Mouse (Mus musculus) v-Abl transformed pro-B cells (cell line): ENCODE measurements around the gene Abtb1.

Source experiments
- in situ Hi-C, 2 experiments: fragments of 400-800 bp; cut with MboI; formaldehyde crosslinking; loops; one replicate each; pipeline ENCODE4 v1.15.1; 2025; ENCODE audit not compliant: unreplicated experiment in 2 of 2

Gene Abtb1

GRCm38 (mm10) chr6:88857830-88858229, 16.0 kb upstream of the Abtb1 start:
- in situ Hi-C loops, result loop anchor here (5.0 to 25.0 kb wide), 4 partner anchors 34 to 746 kb away; no protein-coding TSS in a partner anchor

- in situ Hi-C loops, result loop anchor here (5.0 to 25.0 kb wide), 4 partner anchors 35 to 745 kb away; no protein-coding TSS in a partner anchor
Measured at GRCm38 (mm10) chr6:88857249-88857648, 15.5 kb upstream of the Abtb1 start.

DNA sequence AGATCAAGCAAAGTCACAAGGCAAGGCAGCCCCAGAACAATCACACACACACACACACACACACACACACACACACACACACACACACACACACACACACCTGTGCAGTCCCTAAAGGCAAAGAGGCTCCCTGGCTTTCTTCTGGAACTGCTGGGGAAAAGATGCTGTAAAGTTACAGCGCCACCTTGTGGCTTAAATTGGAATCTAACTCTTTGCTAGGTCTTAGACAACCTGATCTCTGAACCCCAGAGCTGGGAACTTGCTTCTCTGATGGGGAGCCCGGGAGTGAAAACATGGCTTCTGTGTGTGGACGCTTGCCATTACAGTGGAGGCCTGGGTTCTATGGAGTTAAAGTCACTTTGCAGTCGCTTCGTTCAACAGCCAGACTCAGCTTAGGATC, 13.9 kb upstream of the Abtb1 start:
- in situ Hi-C loops, result loop anchor here (5.0 to 25.0 kb wide), 4 partner anchors 37 to 743 kb away; no protein-coding TSS in a partner anchor

DNA sequence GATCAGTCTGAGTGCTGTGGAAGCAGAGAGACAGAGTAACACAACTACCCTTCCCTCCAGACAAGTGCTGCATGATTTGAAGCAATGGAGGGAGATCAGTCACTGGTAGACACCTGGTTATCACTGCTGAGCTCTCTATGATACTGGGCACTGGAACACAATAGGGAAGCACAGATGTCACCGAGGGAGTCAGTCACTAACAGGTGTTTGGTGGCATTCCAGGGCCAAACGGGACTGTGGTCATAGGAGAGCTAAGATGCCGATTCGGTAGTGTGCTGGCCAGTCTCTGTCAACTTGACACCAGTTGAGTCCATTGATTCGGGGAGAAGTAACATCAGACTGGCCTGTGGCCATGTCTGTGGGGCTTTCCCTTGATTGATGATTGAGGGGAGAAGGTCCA, 12.7 kb upstream of the Abtb1 start:
- in situ Hi-C loops, result loop anchor here (10.0 to 25.0 kb wide), 2 partner anchors 670 to 742 kb away; no protein-coding TSS in a partner anchor

- in situ Hi-C loops, result loop anchor here (10.0 to 25.0 kb wide), 2 partner anchors 665 to 738 kb away; no protein-coding TSS in a partner anchor
Measured at GRCm38 (mm10) chr6:88850034-88850433, 8.2 kb upstream of the Abtb1 start.

DNA sequence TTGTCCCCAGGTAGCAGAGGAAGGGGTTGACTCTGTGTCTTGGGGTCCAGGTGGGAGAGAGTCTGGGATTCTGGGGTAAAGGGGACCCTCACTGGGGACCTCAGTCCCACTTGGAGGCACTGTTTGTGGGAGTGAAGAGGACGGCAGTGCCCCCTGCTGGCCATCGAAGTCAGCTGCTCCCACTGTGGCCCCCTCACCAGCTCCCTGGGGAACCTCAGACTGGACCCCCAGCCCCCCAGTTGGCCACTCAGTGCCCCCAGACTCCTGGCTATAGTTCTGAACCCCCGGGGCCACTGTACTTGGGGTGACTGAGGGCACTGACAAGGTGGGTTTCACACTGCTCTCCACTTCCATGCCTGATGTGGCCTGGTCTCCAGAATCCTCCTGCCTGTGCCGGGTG, 7.5 kb upstream of the Abtb1 start:
- in situ Hi-C loops, result no loop called here

DNA sequence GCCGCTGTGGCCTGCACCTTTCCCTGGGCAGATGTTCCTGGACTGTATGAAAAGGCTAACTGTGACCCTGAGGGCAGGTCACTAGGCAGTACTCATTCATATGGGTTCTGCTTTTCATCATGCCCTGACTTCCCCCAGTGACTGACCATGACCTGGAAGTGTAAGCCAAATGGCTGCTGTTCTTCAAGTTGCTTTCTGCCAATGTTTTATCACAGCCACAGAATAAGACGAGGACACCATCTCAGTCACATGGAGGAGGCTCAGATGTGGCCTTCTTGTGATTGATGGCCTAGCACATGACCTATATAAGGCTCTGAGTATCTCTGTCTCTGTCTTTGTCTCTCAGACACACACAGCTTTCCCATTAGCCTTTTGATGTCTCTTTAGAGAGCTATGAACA, 5.8 kb upstream of the Abtb1 start:
- in situ Hi-C loops, result no loop called here

GRCm38 (mm10) chr6:88844901-88845565, 3.2 kb upstream of the Abtb1 start:
- in situ Hi-C loops, result no loop called here

DNA sequence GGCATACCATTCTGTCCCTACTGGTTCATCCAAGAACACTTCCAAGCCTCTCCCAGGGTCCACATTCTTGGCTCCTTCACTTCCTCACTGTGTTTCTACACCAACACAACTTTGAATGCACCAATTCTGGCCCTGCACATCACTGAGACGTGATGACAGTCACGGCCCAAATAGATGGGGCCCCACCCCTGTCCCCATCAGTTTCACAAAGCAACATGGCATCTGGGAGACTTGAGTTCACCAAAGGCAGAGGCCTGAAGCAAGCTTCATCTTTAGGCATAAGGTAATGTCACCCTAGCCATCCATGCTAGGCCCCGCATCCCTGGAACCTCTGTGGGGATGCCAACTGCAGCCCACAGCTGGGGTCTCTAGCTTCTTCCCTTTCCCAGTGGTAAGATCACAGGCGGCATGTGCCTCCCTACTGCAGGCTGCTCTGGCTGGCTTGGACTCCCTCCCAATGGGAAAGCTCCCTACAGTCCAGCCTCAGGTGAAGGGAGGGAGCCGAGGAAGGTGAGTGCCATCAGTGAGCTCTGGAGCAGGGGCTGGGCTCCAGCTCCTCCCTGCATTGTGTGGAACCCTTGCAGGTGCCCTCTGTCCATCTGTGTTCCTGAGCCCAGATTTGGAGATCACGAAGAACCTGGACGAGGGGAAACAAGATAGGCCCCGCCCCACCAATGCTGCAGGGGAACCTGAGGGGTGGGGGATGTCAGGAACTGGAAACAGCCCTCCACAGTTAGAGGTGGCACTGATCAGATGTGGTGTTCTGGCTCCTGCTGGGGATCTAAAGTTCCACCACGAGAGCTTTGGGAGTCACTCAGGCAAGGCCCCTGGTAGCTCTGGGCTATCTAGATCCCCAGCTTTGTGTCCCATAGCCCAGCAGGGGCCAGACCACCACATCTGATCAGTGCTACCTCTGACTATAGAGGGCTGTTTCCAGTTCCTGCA, 2.3 kb upstream of the Abtb1 start:
- in situ Hi-C loops, result no loop called here

DNA sequence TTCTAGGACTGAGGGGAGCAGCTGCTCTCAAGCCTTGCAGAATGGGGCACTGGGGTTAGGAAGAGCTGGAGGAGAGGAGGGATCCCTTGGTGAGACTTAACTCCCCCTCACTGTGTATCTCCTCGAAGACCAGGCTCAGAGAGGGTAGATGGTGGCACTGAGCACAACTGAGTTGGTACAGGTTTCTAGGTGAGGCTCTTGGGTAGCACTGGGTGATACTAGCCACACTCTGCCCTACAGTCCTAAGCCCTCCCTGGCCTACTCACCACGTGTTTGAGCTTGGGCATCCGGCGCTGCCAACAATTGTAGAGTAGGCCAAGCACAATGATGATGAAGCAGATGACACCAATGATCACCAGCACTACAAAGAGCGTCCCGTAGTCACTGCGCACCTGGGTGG, 1.5 kb upstream of the Abtb1 start:
- in situ Hi-C loops, result no loop called here

- in situ Hi-C loops, result no loop called here
Measured at GRCm38 (mm10) chr6:88842731-88843151, 957 bp upstream of the Abtb1 start.

DNA sequence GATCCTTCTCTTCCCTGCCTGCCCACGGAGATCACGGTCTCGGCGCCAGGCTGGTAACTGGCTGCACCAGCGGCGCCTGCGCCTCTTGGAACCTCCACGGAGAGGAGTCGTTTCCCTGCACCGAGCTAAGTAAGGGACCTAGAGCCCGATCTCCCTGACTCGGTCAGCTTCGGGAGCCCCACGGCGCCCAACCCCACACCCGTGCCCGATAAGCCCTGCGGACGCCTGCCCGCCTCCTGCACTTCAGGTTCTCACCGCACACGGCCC, 337 bp downstream of the Abtb1 start:
- in situ Hi-C loops, result no loop called here

DNA sequence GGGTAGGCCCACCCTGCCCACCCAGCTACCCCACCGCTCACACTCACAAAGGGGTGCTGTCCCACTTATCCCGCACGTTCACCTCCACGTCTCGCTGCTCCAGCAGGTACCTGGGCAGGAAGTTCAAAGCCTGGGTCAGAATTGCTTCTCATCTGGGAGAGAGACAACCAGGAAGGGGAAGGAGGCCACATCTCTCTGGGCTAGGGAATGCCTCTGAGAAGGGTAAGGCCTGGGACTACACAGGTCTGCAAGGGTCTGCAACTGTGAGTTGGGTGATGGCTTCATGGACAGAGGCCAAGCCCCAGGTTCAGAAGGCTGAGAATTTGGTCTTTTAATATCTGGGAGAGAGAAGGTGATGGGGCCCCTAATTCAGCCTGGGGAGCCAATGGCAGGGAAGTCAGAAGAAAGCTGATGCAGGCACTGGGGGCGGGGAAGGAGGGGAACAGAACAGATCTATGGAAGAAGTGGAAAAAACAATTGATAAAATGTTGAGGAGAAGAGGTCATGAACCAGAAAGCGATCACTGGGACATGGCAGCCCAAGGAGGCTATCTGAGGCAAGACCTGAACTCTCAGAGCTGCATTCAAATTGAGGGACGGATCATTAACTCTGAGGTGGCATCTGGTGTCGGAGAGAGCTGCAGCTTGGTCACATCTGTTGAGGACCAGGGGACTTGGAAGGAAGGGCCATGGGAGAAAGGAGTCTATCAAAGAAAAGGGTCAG, 832 bp downstream of the Abtb1 start:
- in situ Hi-C loops, result no loop called here

- in situ Hi-C loops, result no loop called here
Measured at GRCm38 (mm10) chr6:88840211-88840610, 1.6 kb downstream of the Abtb1 start.

DNA sequence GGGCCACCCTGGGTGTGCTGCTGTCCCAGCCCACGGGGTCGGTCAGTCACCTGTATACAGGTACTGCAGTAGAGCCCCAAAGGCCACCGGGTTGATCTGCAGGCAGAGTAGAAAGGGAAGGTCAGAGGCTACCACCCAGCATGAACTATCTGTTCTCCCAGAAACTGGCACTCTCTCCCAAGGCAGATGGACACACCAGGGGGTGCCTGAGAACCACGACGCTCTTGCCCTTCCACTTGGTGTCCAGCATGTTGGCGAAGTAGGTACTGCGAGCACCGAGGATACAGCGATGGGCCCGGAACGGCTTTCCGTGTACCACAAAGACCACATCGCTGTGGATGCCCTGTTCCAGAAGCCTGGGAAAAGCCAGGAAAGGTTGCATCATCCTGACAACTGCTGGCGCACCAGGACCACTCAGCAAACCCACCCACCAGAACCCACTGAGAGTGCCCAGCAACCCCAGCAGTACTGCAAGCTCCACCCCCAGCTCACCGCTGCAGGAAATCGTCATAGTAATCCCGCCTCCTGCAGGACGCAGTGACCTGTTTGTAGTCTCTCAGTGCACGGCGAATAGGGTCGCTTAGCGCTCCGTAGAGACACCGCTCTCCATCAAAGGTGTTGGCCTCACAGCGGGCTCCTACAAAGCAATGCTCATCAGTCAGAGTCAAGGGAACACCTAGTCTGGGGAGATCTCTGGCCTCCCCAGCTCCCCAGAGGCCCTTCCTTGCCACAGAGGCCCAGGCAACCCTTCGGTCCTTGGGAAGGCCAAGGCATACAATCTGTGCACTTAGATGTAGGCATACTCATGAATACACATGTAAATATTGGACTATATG, 2.4 kb downstream of the Abtb1 start:
- in situ Hi-C loops, result no loop called here

- in situ Hi-C loops, result no loop called here
Measured at GRCm38 (mm10) chr6:88838613-88839012, 3.2 kb downstream of the Abtb1 start.

- in situ Hi-C loops, result no loop called here
Measured at GRCm38 (mm10) chr6:88837999-88838398, 3.8 kb downstream of the Abtb1 start.

GRCm38 (mm10) chr6:88836178-88836819, 5.5 kb downstream of the Abtb1 start:
- in situ Hi-C loops, result no loop called here

DNA sequence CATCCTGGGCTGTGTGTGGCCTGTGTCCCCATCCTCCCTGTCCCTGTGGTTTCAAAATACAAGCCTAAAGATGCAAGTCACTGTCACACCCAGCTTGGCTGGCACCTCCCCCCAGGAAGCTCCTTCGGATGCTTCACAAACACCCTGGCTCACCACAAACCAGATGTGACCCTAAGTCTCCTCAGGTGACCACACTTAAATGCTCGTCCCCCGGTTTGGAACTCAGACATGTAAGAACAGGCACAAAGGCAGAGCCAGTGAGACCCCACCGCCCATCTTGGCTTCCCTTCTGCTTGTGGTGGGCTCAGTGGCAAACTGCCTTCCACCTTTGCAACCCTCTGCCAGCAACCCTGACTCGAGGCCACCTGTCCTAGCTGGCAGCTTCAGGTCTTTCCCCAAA, 6.7 kb downstream of the Abtb1 start:
- in situ Hi-C loops, result no loop called here
